Mouse (Mus musculus) embryonic facial prominence, embryonic 14.5 days (tissue): ENCODE data around the gene Esyt3. TPM values are rescaled to one million over a fixed set of nuclear protein-coding genes. Genes with fewer than 3 reads are reported as not detected.

Experiments used
- ATAC-seq: fragments of 200-750 bp; cut with Nextera tagmentation; 2 replicates; pipeline ENCODE4 v1.8.0; 2017; ENCODE audit warnings: low read depth, moderate number of reproducible peaks, moderate TSS enrichment
- DNase-seq: peaks from one replicate; pipeline ENCODE4 v3.0.0-alpha.2; 2015; ENCODE audit warnings: low spot score
- H3K27ac ChIP-seq: fragments of 300-500 bp; sonication (generic); replicated peaks from 2 replicates; pipeline ENCODE4 v1.5.1; 2014; ENCODE audit warnings: low read depth, mild to moderate bottlenecking, low read length, moderate library complexity
- H3K27me3 ChIP-seq: fragments of 300-500 bp; sonication (generic); replicated peaks from 2 replicates; pipeline ENCODE4 v1.6.1; 2014; ENCODE audit warnings: low read length; ENCODE audit not compliant: control insufficient read depth, insufficient read depth
- H3K36me3 ChIP-seq: fragments of 300-500 bp; sonication (generic); 2 replicates; pipeline ENCODE4 v1.6.1; 2014; ENCODE audit warnings: low read length, mixed read lengths; ENCODE audit not compliant: control insufficient read depth, insufficient read depth
- H3K4me1 ChIP-seq: fragments of 300-500 bp; sonication (generic); 2 replicates; pipeline ENCODE4 v1.6.1; 2014; ENCODE audit warnings: antibody characterized with exemption, low read length; ENCODE audit not compliant: control insufficient read depth, insufficient read depth
- H3K4me2 ChIP-seq: fragments of 300-500 bp; sonication (generic); 2 replicates; pipeline ENCODE4 v1.6.1; 2014; ENCODE audit warnings: low read depth, mild to moderate bottlenecking, low read length, moderate library complexity, mixed read lengths
- H3K4me3 ChIP-seq: fragments of 300-500 bp; sonication (generic); 2 replicates; pipeline ENCODE4 v1.5.1; 2014; ENCODE audit warnings: low read depth, mild to moderate bottlenecking, low read length
- H3K9ac ChIP-seq: fragments of 300-500 bp; sonication (generic); 2 replicates; pipeline ENCODE4 v1.6.1; 2014; ENCODE audit warnings: low read depth, mild to moderate bottlenecking, low read length, moderate library complexity, mixed read lengths
- H3K9me3 ChIP-seq: fragments of 300-500 bp; sonication (generic); 2 replicates; pipeline ENCODE4 v1.6.1; 2016; ENCODE audit warnings: low read length; ENCODE audit not compliant: control insufficient read depth
- WGBS: fragments of 180-500 bp; shearing (Covaris S2); extraction: QIAGEN DNeasy Blood & Tissue Kit; methylation state at CpG from one replicate; pipeline ENCODE4 v1.1.7; 2014; 5-methylcytosine and 5-hydroxymethylcytosine counted together
- polyA plus RNA-seq: library from polyadenylated mRNA; unstranded; fragments of >200 nt; fragmentation: Nextera tagmentation; extraction: Ambion mirVana; gene quantifications from 2 replicates; pipeline ENCODE4 v1.2.1, GENCODE M21; 2014

Gene Esyt3
- polyA plus RNA-seq, 1 experiment from 2014 or later, result 0.90 TPM

- 64% methylated on average over 3 of the region's 3 CpGs for WGBS
- ATAC-seq, result no peak
Measured at GRCm38 (mm10) chr9:99341600-99341999, 16.8 kb downstream of the Esyt3 start.

GRCm38 (mm10) chr9:99340126-99340525, 18.2 kb downstream of the Esyt3 start:
- H3K9me3 ChIP-seq, result no peaks in the 10 kb centered on the region
- ATAC-seq (no peak), DNase-seq (no peak)
- H3K4me1 ChIP-seq, result no peaks in the 10 kb centered on the region
- whole genome bisulfite sequencing, result 73% methylated on average over 12 of the region's 12 CpGs
- no peak overlapping the region for H3K27ac ChIP-seq
- H3K4me2 ChIP-seq, result no peak overlapping the region
- H3K36me3 ChIP-seq, result no peaks in the 10 kb centered on the region
- H3K4me3 ChIP-seq, result no peak overlapping the region
- H3K27me3 ChIP-seq, result no peaks in the 10 kb centered on the region
- no peak overlapping the region for H3K9ac ChIP-seq

More at GRCm38 (mm10) chr9:99341600-99341999, 16.8 kb downstream of the Esyt3 start:
- Histone ChIP-seq H3K27ac (no peak overlapping the region), H3K27me3 (no peaks in the 10 kb centered on the region), H3K36me3 (no peaks in the 10 kb centered on the region), H3K9me3 (no peaks in the 10 kb centered on the region), H3K9ac (no peak overlapping the region), H3K4me2 (no peak overlapping the region), H3K4me1 (no peaks in the 10 kb centered on the region), H3K4me3 (no peak overlapping the region)
- no peak for DNase-seq

- Histone ChIP-seq H3K9ac (no peak overlapping the region), H3K36me3 (no peaks in the 10 kb centered on the region), H3K4me2 (no peak overlapping the region), H3K27ac (no peak overlapping the region), H3K9me3 (no peaks in the 10 kb centered on the region), H3K4me1 (no peaks in the 10 kb centered on the region), H3K27me3 (no peaks in the 10 kb centered on the region), H3K4me3 (no peak overlapping the region)
- WGBS, result 81% methylated on average over 1 of the region's 1 CpGs
- no peak for DNase-seq
- ATAC-seq, result no peak
Measured at GRCm38 (mm10) chr9:99339182-99339581, 19.2 kb downstream of the Esyt3 start.

- 82% methylated on average over 1 of the region's 1 CpGs for WGBS
- Histone ChIP-seq H3K27me3 (no peaks in the 10 kb centered on the region), H3K4me1 (no peaks in the 10 kb centered on the region), H3K4me3 (no peak overlapping the region), H3K9me3 (no peaks in the 10 kb centered on the region), H3K36me3 (no peaks in the 10 kb centered on the region), H3K27ac (no peak overlapping the region), H3K9ac (no peak overlapping the region), H3K4me2 (no peak overlapping the region)
- DNase-seq, result no peak
- no peak for ATAC-seq
Measured at GRCm38 (mm10) chr9:99338293-99338692, 20.1 kb downstream of the Esyt3 start.

GRCm38 (mm10) chr9:99336538-99336937, 21.8 kb downstream of the Esyt3 start:
- WGBS, result 83% methylated on average over 4 of the region's 4 CpGs

GRCm38 (mm10) chr9:99326881-99327280, 31.5 kb downstream of the Esyt3 start:
- no peaks in the 10 kb centered on the region for H3K4me1 ChIP-seq
- WGBS, result 47% methylated on average over 4 of the region's 4 CpGs
- peak; percentile 16 for DNase-seq

More at GRCm38 (mm10) chr9:99336538-99336937, 21.8 kb downstream of the Esyt3 start:
- H3K27me3 ChIP-seq, result no peaks in the 10 kb centered on the region
- H3K36me3 ChIP-seq, result no peaks in the 10 kb centered on the region
- no peak overlapping the region for H3K9ac ChIP-seq
- H3K4me2 ChIP-seq, result no peak overlapping the region
- no peak for DNase-seq
- H3K9me3 ChIP-seq, result no peaks in the 10 kb centered on the region
- H3K4me1 ChIP-seq, result no peaks in the 10 kb centered on the region
- H3K27ac ChIP-seq, result no peak overlapping the region
- ATAC-seq, result no peak
- no peak overlapping the region for H3K4me3 ChIP-seq

GRCm38 (mm10) chr9:99325961-99326360, 32.4 kb downstream of the Esyt3 start:
- no peak for DNase-seq
- Histone ChIP-seq H3K27me3 (no peaks in the 10 kb centered on the region), H3K4me3 (no peak overlapping the region), H3K9me3 (no peaks in the 10 kb centered on the region), H3K9ac (no peak overlapping the region), H3K36me3 (no peaks in the 10 kb centered on the region), H3K4me1 (no peaks in the 10 kb centered on the region), H3K4me2 (no peak overlapping the region), H3K27ac (no peak overlapping the region)
- WGBS, result 80% methylated on average over 4 of the region's 4 CpGs
- no peak for ATAC-seq

More at GRCm38 (mm10) chr9:99326881-99327280, 31.5 kb downstream of the Esyt3 start:
- Histone ChIP-seq H3K9me3 (no peaks in the 10 kb centered on the region), H3K36me3 (no peaks in the 10 kb centered on the region), H3K4me2 (no peak overlapping the region), H3K4me3 (no peak overlapping the region), H3K27ac (no peak overlapping the region), H3K27me3 (no peaks in the 10 kb centered on the region), H3K9ac (no peak overlapping the region)
- ATAC-seq, result no peak

- Histone ChIP-seq H3K27me3 (no peaks in the 10 kb centered on the region), H3K4me1 (no peaks in the 10 kb centered on the region), H3K9ac (no peak overlapping the region), H3K9me3 (no peaks in the 10 kb centered on the region), H3K36me3 (no peaks in the 10 kb centered on the region), H3K4me3 (no peak overlapping the region), H3K27ac (no peak overlapping the region), H3K4me2 (no peak overlapping the region)
- WGBS, result 78% methylated on average over 7 of the region's 7 CpGs
- DNase-seq (peak; percentile 34), ATAC-seq (no peak; the same call in 1 of the 2 replicates)
Measured at GRCm38 (mm10) chr9:99325208-99325929, 33.0 kb downstream of the Esyt3 start.

- WGBS, result 72% methylated on average over 8 of the region's 8 CpGs
- Histone ChIP-seq H3K36me3 (no peaks in the 10 kb centered on the region), H3K27me3 (no peaks in the 10 kb centered on the region), H3K27ac (no peak overlapping the region), H3K9ac (no peak overlapping the region), H3K4me2 (no peak overlapping the region), H3K4me3 (no peak overlapping the region), H3K4me1 (no peaks in the 10 kb centered on the region), H3K9me3 (no peaks in the 10 kb centered on the region)
- DNase-seq (no peak), ATAC-seq (no peak)
Measured at GRCm38 (mm10) chr9:99320006-99320405, 38.4 kb downstream of the Esyt3 start.
